Mouse (Mus musculus) small intestine, adult 2 months (tissue): ENCODE results near the gene Dlgap3. TPM values are rescaled to one million over a fixed set of nuclear protein-coding genes. Genes with fewer than 3 reads are reported as not detected.

ENCODE experiments used
- H3K27ac ChIP-seq: fragments of 200-500 bp; 2 replicates; pipeline ENCODE4 v1.5.1; 2012; ENCODE audit warnings: low read depth, low read length, control low read depth, inconsistent platforms; ENCODE audit not compliant: insufficient read depth
- H3K27me3 ChIP-seq: fragments of 200-500 bp; 2 replicates; pipeline ENCODE4 v1.6.1; 2012; ENCODE audit warnings: mild to moderate bottlenecking, moderate library complexity, low read length, inconsistent platforms; ENCODE audit not compliant: control insufficient read depth, insufficient read depth
- H3K36me3 ChIP-seq: fragments of 200-500 bp; 2 replicates; pipeline ENCODE4 v1.6.1; 2012; ENCODE audit warnings: mild to moderate bottlenecking, low read length, control low read depth, inconsistent platforms; ENCODE audit not compliant: control insufficient read depth, insufficient read depth
- H3K4me1 ChIP-seq: fragments of 200-500 bp; 2 replicates; pipeline ENCODE4 v1.6.1; 2012; ENCODE audit warnings: low read length, inconsistent platforms, mixed read lengths; ENCODE audit not compliant: control insufficient read depth, insufficient read depth, insufficient read length
- H3K4me3 ChIP-seq: fragments of 200-500 bp; 2 replicates; pipeline ENCODE4 v1.5.1; 2012; ENCODE audit warnings: low read depth, mild to moderate bottlenecking, control low read depth, inconsistent platforms, low read length, moderate library complexity
- CTCF ChIP-seq: fragments of 200-500 bp; IDR thresholded peaks from 2 replicates; pipeline ENCODE4 v1.5.1; 2012; ENCODE audit warnings: low read depth, mild to moderate bottlenecking, control low read depth, inconsistent platforms, low read length, moderate library complexity, mixed read lengths; ENCODE audit not compliant: insufficient replicate concordance, insufficient read length; ENCODE audit errors: extremely low read depth
- POLR2A ChIP-seq: fragments of 200-500 bp; IDR thresholded peaks from 2 replicates; pipeline ENCODE4 v1.6.1; 2012; ENCODE audit warnings: low read depth, mild to moderate bottlenecking, control low read depth, inconsistent platforms, low read length, moderate library complexity
- WGBS: fragments of 180-500 bp; shearing (Covaris S2); methylation state at CpG from one replicate; pipeline ENCODE4 v1.1.7; 2018; 5-methylcytosine and 5-hydroxymethylcytosine counted together
- polyA plus RNA-seq: library from polyadenylated mRNA; depleted of rRNA; stranded (reverse); fragments of >200 nt; gene quantifications from 2 replicates; pipeline ENCODE4 v1.2.3, GENCODE M21; 2012; rRNA removed

The Dlgap3 gene
- polyA plus RNA-seq: 0.47 and 0.75 TPM in 2 replicates

DNA sequence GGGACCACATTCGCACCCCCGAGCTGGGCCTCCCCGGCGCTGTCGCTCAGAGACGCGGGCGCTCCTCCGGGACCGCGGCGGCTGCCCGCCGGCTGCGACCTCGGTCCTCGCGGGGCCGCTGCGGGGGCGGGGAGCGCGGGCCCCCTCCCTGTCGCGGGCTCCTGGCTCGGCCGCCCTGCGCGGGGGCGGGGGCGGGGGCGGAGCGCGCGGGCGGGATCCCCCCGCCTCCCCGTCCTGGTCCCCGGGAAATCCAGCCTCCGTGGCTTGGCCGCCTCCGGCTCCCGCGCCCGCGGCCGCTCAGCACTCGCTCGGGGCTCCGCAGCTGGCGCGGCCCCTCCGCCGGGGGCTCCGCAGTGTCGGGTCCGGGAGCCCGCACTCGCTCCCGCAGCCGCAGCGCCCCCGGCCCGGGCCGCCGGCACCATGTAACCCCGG lies at the start of gene Dlgap3:
Gene Dlgap3 (plus strand): TSS at position 291 of the 432 bp plus-strand sequence.
- TF ChIP-seq CTCF (no peak), POLR2A (no peak)
- WGBS: 2% methylated on average over 54 of the region's 67 CpGs
- no peaks in the 10 kb centered on the region for H3K36me3 ChIP-seq
- H3K4me1 ChIP-seq: peaks cover 11% of the 10 kb centered on the region
- peak within 1 kb of the TSS; percentile 61 for H3K4me3 ChIP-seq
- H3K27ac ChIP-seq: no peak within 1 kb of the TSS
- peaks cover 29% of the 10 kb centered on the region for H3K27me3 ChIP-seq

GRCm38 (mm10) chr4:127123391-127123790 lies 45.6 kb upstream of the Dlgap3 start, which contains the start of gene Tmem35b:
Tmem35b (plus strand) TSS chr4:127123691.
- H3K4me1 ChIP-seq: peaks cover 2% of the 10 kb centered on the region; the same call in 1 of the 2 replicates
- H3K27me3 ChIP-seq: no peaks in the 10 kb centered on the region
- 95% methylated on average over 5 of the region's 5 CpGs for WGBS
- no peak within 1 kb of the TSS for H3K27ac ChIP-seq
- no peaks in the 10 kb centered on the region for H3K36me3 ChIP-seq
- TF ChIP-seq CTCF (no peak), POLR2A (no peak)
- no peak within 1 kb of the TSS for H3K4me3 ChIP-seq

DNA sequence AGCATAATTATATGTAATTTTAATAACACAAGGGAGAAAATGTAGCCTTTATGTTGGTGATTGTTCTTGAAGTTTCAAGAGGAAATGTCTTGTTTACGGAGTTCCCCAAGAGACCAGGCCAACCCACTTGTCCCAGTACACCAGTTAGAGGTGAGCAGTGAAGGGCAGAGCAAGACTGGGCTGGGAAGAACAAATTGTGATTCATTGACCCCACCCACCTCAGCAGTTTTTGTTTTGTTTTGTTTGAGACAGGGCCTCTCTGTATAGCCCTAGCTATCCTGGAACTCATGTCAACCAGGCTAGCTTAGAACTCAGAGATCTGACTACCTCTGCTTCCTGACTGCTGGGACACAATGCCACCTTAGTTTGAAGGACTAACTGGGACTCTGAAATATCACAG lies 44.7 kb upstream of the Dlgap3 start:
- Histone ChIP-seq H3K4me1 (peaks cover 2% of the 10 kb centered on the region; the same call in 1 of the 2 replicates), H3K27ac (no peak overlapping the region), H3K4me3 (no peak overlapping the region), H3K36me3 (no peaks in the 10 kb centered on the region), H3K27me3 (no peaks in the 10 kb centered on the region)
- no peak for TF ChIP-seq POLR2A
- no peak for TF ChIP-seq CTCF
- 93% methylated on average over 1 of the region's 1 CpGs for WGBS

- WGBS: 1% methylated on average over 35 of the region's 35 CpGs
- peak; percentile 77; the same call in 1 of the 2 replicates for TF ChIP-seq POLR2A
- TF ChIP-seq CTCF: no peak
- H3K4me1 ChIP-seq: peaks cover 2% of the 10 kb centered on the region; the same call in 1 of the 2 replicates
- no peaks in the 10 kb centered on the region for H3K36me3 ChIP-seq
- H3K4me3 ChIP-seq: peak overlapping the region; percentile 69
- no peak overlapping the region for H3K27ac ChIP-seq
- no peaks in the 10 kb centered on the region for H3K27me3 ChIP-seq
These were observed 43.1 kb upstream of the Dlgap3 start for GRCm38 (mm10) chr4:127125834-127126463.

DNA sequence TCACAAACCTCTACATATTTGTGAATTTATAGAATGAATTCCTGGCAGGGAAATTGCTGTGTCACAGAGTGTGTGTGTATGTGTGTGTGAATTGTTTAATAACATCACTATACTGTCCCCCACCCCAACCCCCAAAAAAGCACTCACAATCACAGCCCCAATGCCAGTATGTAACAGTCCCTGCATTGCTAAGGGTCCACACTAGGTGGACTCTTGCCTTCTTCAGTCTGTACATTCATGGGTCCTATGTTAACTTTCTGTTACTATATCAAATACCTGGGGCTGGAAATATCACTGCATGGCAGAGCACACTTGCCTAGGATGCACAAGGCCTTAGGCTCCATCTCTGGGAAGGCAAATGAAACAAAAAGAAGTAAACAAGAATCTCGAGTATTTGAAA lies 34.3 kb upstream of the Dlgap3 start:
- Histone ChIP-seq H3K27ac (no peak overlapping the region), H3K4me3 (no peak overlapping the region), H3K36me3 (no peaks in the 10 kb centered on the region), H3K4me1 (0 out of 2 replicates have a peak, but pooled peaks cover 2% of the 10 kb centered on the region), H3K27me3 (no peaks in the 10 kb centered on the region)
- no peak for TF ChIP-seq CTCF
- no peak for TF ChIP-seq POLR2A
- WGBS: 31% methylated on average over 1 of the region's 1 CpGs

GRCm38 (mm10) chr4:127137591-127137990 lies 31.4 kb upstream of the Dlgap3 start:
- Histone ChIP-seq H3K36me3 (no peaks in the 10 kb centered on the region), H3K4me1 (0 out of 2 replicates have a peak, but pooled peaks cover 2% of the 10 kb centered on the region), H3K4me3 (no peak overlapping the region), H3K27ac (no peak overlapping the region), H3K27me3 (no peaks in the 10 kb centered on the region)
- TF ChIP-seq POLR2A (no peak), CTCF (no peak)
- 85% methylated on average over 5 of the region's 5 CpGs for WGBS

DNA sequence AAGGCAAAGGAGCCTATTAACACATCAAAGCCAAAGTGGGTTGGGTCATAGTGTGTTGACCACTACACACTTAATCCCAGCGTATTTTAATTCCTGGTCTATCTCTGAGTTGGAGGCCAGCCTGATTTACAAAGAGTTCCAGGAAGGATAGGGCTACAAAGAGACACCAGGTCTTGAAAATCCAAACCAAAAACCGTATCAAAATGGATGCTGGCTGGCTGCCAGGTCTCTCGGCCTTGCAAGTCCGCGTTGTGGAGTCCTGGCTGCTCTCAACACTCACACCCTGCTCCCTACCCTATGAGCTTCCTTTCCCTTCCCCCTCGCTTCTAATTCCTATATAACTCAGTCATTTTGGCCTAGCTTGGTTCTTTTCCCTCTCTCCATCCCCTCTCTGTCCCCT lies 30.5 kb upstream of the Dlgap3 start:
- Histone ChIP-seq H3K36me3 (no peaks in the 10 kb centered on the region), H3K27me3 (no peaks in the 10 kb centered on the region), H3K4me3 (no peak overlapping the region), H3K4me1 (0 out of 2 replicates have a peak, but pooled peaks cover 2% of the 10 kb centered on the region), H3K27ac (no peak overlapping the region)
- no peak for TF ChIP-seq CTCF
- TF ChIP-seq POLR2A: no peak
- 35% methylated on average over 6 of the region's 6 CpGs for WGBS
